Mouse (Mus musculus) heart, adult 8-10 months (tissue): Measurements from ENCODE around the gene Ntrk3. TPM values are rescaled to one million over a fixed set of nuclear protein-coding genes. Genes with fewer than 3 reads are reported as not detected.

Experiments
- DNase-seq: peaks from one replicate; pipeline ENCODE4 v3.0.0; 2022; ENCODE audit warnings: low spot score
- total RNA-seq, 4 experiments: library from RNA; stranded (reverse); gene quantifications; 2 replicates each; pipeline ENCODE4 v1.2.4; 2022

Gene Ntrk3
- total RNA-seq, 4 experiments from 2014 or later = 1.1 to 1.6 (median 1.2) TPM

- DNase-seq = no peak
These were observed 498.8 kb downstream of the Ntrk3 start for GRCm38 (mm10) chr7:78239012-78239411.

- DNase-seq = no peak
These were observed 516.1 kb downstream of the Ntrk3 start for GRCm38 (mm10) chr7:78221668-78222067.

- no peak for DNase-seq
These were observed 516.9 kb downstream of the Ntrk3 start for GRCm38 (mm10) chr7:78220949-78221348.

- DNase-seq = no peak
These were observed 546.7 kb downstream of the Ntrk3 start for GRCm38 (mm10) chr7:78190931-78191653.

GRCm38 (mm10) chr7:78185578-78185977 lies 552.2 kb downstream of the Ntrk3 start:
- DNase-seq = no peak

GRCm38 (mm10) chr7:78183396-78183795 lies 554.4 kb downstream of the Ntrk3 start:
- no peak for DNase-seq

GRCm38 (mm10) chr7:78179996-78180665 lies 557.7 kb downstream of the Ntrk3 start:
- DNase-seq = no peak

GRCm38 (mm10) chr7:78172267-78172955 lies 565.4 kb downstream of the Ntrk3 start:
- DNase-seq = no peak

- no peak for DNase-seq
These were observed 572.3 kb downstream of the Ntrk3 start for GRCm38 (mm10) chr7:78165466-78165865.

- no peak for DNase-seq
These were observed 579.9 kb downstream of the Ntrk3 start for GRCm38 (mm10) chr7:78157946-78158345.

GRCm38 (mm10) chr7:78145251-78145650 lies 592.6 kb downstream of the Ntrk3 start:
- no peak for DNase-seq

GRCm38 (mm10) chr7:78144849-78145248 lies 593.0 kb downstream of the Ntrk3 start:
- DNase-seq = no peak

GRCm38 (mm10) chr7:78129966-78130365 lies 607.8 kb downstream of the Ntrk3 start:
- DNase-seq = no peak

Other genes with a start within 250 kb of the Ntrk3 start
- gene Mrps11, start 45.1 kb upstream of the Ntrk3 start, total RNA-seq = 10 to 100 TPM; 39.7 to 43.2 (median 42.7) TPM
- 10 to 100 TPM; 50.8 to 60.1 (median 55.3) TPM for gene Mrpl46, start 45.5 kb upstream of the Ntrk3 start, total RNA-seq
- 10 to 100 TPM; 13.5 to 16.7 (median 15.1) TPM for gene Det1, start 109.3 kb upstream of the Ntrk3 start, total RNA-seq
- gene Aen, start 157.8 kb upstream of the Ntrk3 start, total RNA-seq = 10 to 100 TPM; 32.7 to 39.3 (median 35.5) TPM
- 1 to 10 TPM; 1.8 to 7.5 (median 5.4) TPM for gene Isg20, start 175.4 kb upstream of the Ntrk3 start, total RNA-seq